Mouse (Mus musculus): ENCODE measurements around the gene Pink1. TPM values are rescaled to one million over a fixed set of nuclear protein-coding genes. Genes with fewer than 3 reads are reported as not detected.

Gene Pink1
- polyA plus RNA-seq (2017; shearing (Covaris generic)): 100 to 1,000 TPM; 103 to 124 TPM

DNA sequence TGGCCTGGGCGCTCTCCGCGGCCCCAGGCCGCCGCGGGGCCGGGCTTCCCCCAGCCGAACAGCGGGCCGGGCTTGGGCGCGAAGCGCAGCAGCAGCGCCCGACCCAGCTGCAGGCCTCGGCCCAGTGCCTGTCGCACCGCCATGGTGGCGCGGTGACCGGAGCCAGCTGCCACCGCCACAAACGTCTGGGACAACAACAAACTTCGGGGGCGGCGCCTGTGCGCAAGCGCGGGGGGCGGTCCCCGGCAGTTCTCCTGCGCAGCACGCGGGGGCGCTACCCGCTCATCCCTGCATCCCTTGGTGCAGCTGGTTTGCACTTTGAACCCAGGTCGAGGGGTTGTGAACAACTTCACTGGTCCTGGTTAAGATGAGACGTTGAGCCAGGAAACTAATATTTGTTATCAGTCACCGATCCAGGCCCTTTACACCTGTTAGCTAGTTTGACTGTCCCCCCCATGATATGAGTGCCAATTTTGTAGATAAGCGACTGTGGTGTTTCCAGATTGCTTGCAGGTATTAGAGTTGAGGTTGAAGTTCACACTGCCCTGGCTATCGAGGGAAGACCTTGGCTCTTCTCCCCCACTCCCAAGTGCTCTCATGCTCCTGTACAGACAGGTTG lies at the start of gene Pink1:
Pink1 (minus strand) TSS at position 231 of the 619 bp plus-strand sequence.

DNA sequence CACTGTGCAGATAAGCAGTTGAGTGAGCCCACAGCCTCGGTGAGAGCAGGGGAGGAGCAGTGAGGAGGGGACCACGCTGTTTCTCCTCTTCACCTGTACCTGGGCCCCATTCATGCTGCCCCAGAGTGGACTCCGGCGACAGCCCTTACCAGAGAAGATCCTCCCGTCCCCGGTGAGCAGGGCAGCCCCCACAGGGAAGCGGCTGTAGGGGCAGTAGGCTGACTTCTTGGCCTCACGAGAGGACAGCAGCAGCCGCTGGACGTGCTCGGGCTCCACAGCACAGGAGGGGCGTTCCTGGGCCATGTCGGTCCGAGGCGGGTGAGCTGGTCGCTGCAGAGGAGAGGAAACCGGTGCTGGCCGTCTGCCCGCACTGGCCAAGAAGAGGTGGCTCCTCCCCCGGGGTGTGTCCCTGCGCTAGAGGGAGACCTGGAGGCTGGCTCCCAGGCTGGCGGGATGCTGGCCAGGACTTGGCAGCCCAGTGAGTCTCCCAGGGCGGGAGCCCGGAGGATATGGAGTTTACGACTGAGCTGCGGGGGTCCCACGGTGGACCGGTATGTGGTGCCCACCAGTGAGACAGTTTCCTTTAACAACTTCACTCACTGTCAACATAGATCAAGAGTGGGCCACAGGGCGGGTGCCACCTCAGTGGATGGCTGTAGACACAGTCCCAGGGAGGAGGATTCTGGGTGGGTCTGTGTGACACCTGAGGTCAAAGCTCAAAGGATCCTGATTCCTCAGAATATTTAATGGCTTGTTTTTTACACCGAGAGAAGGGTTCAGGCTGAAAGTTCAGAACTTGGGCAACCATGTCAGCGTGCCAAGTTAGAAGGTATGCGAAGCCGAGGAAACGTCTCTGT lies 41.8 kb upstream of the Pink1 start, which contains the start of gene Cda:
Cda (minus strand) TSS at position 352 of the 857 bp plus-strand sequence.

GRCm38 (mm10) chr4:138304340-138305104 lies 21.6 kb downstream of the Pink1 start, which contains the start of gene Ddost:
TSS of gene Ddost (plus strand) at chr4:138304730.

Other genes starting within 250 kb of the Pink1 start
- 100 to 1,000 TPM; 187 to 191 TPM for gene Hp1bp3, start 110.0 kb downstream of the Pink1 start, polyA plus RNA-seq (2017; shearing (Covaris generic))
- gene Sh2d5, start 75.9 kb downstream of the Pink1 start, polyA plus RNA-seq (2017; shearing (Covaris generic)): under 1 TPM; 0.06 to 0.18 TPM
- under 1 TPM; 0.08 to 0.34 TPM for gene Kif17, start 75.9 kb downstream of the Pink1 start, polyA plus RNA-seq (2017; shearing (Covaris generic))
- 100 to 1,000 TPM; 166 to 178 TPM for gene Ddost, start 21.6 kb downstream of the Pink1 start, polyA plus RNA-seq (2017; shearing (Covaris generic))
- not detected for gene Cda, start 41.7 kb upstream of the Pink1 start, polyA plus RNA-seq (2017; shearing (Covaris generic))
- gene Fam43b, start 70.2 kb upstream of the Pink1 start, polyA plus RNA-seq (2017; shearing (Covaris generic)): not detected
- gene Mul1, start 108.4 kb upstream of the Pink1 start, polyA plus RNA-seq (2017; shearing (Covaris generic)): 10 to 100 TPM; 10.8 to 11.6 TPM
- under 1 TPM; 0.27 to 0.72 TPM for gene Camk2n1, start 128.0 kb upstream of the Pink1 start, polyA plus RNA-seq (2017; shearing (Covaris generic))

All from activated CD4-positive, CD25-positive, alpha-beta regulatory T cell (primary cell).